Mouse (Mus musculus) Muller cell, postnatal 12 days (primary cell): Measurements from ENCODE around the gene Med26.
A peak's percentile ranks its signal among the peaks of the same experiment; 100 is the strongest.

ENCODE experiments used
- DNase-seq: peaks from one replicate; pipeline ENCODE4 v3.0.0-alpha.2; 2015; ENCODE audit errors: inconsistent ontology term

The Med26 gene

DNA sequence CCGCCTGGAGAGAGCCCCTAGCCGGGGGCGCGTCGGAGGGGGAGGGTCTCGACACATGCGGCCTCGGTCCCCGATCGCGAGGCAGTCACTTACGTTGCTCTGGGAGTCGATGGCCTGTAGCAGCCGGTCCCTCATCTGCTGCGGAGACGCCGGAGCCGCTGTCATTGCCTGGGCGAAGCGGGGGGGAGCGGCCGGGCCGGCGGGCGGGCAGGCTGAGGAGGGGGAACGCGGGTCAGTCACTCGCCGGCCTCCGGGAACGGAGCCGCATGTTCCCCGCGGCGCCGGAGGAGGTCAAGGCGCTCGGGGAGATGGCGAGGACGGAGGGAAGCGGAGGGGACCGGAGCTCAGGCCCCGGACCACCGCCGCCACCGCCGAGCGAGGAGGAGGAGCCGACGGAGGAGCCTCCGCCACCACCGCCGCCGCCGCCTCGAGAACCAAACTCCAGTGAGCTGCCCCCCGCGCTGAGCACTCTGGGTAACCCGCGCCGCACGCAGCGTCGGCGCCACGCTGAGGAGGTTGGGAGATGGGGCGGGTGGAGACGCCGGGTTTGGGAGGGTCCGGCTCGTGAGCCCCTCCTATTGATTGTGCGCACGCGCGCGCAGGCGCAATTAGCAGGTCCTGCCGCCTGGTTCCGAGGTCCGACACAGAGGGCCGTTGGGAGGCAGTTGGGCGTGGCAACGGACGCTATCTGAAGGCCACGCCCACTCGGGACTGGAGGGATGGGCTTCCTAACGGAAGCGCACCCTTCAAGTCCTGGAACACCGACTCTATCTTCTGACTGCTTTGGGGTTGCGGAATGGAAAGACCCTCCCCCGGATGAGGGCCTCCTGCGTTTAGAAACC is at the start of gene Med26:
Gene Med26 (minus strand): TSS at position 469 of the 842 bp plus-strand sequence.
- peak; percentile 99 for DNase-seq

DNA sequence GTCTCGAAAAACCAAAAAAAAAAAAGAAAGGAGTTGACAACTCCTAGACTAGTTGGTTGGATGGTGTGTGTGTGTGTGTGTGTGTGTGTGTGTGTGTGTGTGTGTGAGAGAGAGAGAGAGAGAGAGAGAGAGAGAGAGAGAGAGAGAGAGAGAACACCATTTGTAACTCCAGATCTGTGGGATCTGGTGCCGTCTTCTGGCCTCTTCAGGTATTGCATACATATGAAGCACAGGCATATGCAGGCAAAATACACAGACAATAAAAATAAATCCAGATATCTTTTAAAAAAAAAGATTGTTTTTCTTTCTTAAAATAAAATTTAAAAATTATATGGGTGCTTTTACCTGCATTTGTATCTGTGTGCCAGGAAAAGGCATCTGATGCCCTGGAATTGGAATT is 42.1 kb upstream of the Med26 start:
- no peak for DNase-seq

DNA sequence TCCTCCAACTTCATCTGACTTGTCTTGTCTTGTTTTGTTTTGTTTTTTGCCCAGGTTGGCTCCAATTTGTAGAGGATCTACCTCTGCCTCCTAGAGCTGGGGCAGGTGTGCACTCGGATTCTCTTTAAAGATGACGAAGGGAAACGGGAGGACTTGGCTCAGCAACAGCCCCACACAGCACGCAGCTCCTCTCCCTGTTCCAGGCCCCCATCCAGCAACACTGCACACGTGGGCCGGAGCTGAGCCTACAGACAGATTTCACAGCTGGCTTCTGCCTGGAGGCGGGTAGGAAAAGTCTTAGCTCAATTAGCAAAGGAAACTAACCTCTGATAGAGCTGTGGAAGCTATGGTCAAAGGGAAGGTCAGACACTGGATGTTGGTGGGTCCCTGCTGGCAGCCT is 41.2 kb upstream of the Med26 start:
- no peak for DNase-seq

DNA sequence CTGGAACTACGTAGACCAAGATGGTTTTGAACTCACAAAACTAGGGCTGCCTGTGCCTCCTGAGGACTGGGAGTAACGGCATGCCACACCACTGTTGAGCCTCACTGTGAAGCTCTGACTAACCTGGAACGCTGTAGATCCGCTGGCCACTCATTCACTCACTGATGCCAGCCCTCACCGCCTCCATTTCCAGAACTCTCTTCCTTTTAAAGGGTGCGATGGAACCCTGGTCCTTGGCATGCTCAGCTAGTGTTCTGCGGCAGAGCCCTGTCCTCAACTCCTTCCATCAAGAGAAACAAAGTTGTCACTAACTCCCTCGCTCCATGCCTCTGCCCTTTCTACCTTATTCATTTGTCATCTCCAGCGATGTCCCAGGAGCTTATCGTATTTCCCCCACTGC is 40.8 kb upstream of the Med26 start:
- no peak for DNase-seq

DNA sequence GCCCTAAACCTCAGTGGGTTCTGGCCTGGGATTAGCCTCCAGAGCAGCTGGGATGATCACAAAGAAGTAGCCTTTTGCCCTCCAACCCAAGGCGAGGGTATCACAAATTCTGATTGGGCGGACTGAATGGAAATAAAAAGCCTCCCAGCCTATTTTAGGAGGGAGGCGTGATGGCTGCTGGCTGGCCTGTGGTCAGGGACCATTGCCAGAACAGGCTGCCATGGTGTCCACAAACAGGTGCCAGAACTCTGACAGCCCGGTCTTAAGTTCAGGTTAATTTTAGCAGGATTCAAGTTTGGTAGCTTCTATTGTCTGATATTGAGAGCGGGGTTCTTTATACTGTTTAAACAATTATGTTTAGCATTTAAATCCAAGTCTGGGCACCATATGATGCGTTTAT is 39.7 kb upstream of the Med26 start:
- no peak for DNase-seq

DNA sequence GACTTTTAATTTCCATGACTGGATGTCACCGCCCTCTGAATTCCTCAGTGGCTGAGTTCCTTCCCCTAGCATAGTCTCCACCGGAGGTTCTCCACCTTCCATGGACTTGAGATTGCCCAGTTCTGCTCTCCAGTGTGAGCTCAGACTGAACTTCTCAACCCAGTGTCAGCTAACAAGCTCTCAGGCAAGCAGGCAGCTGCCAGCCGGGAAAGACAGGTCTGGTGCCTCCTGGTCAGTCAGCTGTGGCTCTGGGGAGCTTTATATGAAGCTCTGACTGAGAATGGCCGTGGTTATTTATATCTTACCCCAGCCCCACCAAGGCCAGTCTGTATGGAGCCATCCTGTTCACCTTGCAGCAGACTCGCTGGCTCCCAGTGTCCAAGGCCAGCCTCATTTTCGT is 36.3 kb upstream of the Med26 start:
- no peak for DNase-seq

DNA sequence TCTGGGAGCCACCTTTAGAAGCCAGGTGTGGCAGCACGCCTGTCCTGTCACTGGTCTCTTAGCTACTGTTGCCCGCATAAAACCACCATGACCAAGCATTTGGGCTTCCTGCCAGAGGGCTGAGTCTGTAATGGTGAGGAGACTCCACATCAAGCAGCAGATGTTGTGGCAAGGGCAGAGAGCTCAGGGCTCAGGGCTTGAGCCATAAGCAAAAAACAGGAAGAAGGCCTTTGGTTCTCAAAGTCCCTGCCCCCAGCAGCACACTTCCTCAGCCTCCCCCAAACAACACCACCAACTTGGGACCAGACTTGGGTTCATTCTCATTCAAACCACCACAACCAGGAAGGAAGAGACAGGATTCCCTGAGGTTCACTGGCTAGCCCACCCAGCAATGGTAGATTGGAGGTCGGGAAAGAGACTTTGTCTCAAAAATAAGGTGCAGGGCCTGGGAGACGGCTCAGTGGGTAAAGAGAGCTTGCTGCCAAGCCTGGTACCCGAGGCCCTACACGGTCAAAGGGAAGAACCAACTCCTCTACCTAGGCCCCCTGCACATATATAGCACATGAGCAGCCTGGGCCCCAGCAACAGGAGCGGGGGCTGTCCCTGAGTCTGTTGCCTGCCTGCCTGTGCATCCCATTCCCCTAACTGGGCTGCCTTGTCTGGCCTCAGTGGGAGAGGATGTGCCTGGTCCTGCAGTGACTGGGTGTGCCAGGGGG is 35.1 kb upstream of the Med26 start:
- peak; percentile 45 for DNase-seq

DNA sequence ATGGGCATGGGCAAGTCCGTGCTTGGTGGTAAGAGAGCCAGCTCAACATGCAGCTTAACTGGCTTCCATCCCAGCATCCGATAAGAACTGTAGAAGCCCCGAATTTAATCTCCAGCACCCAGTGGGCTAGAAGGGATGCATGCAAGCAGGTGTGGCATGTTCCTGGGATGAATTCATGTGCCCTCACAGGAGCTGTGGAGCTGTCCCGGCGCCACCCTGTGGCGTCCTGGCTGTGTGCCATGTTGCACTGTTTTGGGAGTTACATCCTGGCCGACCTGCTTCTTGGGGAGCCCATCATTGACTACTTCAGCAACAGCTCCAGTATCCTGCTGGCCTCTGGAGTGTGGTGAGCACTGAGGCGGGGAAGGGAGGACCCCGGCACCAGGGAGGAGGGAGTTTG is 31.3 kb upstream of the Med26 start:
- DNase-seq: no peak

DNA sequence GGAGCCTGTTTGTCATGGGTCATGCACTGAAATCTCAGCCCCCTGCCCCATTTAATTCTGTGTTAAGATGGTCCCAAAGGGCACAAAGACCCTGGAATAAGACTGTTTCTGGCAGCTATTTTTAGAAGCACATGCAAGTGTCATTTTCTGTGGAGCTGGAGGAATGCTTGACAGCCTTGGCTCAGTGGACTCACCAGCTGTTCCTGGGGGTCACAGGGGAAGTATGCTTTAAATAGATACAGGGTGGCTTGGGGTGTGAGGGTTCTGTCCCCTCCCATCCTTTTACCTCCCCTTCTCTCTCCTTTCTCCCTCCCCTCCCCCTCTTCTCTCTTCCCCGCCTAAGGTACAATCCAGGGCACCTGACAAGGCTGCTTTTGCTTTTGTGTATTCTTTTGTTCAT is 29.9 kb upstream of the Med26 start:
- DNase-seq: no peak

DNA sequence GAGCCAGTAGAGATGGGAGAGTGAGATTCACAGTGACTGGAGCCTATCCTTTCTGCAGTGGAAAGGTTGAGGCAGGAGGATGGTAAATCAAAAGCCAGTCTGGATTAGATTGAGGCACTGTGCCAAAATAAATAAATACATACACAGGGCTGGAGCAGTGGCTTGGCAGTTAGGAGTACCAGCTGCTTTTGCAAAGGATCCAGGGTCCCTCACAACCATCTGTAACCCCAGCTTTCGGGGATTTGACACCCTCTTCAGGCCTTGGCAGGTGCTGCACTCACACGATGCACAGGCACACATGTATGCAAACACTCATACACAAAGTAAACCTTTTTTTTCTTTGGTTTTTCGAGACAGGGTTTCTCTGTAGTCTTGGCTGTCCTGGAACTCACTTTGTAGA is 29.2 kb upstream of the Med26 start:
- no peak for DNase-seq

DNA sequence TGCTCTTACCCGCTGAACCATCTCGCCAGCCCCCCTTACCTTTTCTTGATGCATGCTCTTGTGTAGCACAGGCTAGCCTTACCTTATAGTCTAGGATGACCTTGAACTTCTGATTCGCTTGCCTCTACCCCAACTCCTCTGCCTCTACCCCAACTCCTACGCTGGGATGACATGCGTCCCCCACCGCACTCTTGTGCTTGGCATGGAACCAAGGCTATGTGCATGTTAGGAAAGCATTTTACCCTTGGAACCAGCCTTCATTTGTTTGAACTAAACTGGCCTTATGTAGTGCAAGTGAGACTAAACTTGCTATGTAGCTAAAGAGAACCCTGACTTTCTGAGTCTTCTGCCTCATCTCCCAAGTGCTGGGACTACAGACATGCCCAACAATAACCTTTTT is 27.8 kb upstream of the Med26 start:
- DNase-seq: no peak

DNA sequence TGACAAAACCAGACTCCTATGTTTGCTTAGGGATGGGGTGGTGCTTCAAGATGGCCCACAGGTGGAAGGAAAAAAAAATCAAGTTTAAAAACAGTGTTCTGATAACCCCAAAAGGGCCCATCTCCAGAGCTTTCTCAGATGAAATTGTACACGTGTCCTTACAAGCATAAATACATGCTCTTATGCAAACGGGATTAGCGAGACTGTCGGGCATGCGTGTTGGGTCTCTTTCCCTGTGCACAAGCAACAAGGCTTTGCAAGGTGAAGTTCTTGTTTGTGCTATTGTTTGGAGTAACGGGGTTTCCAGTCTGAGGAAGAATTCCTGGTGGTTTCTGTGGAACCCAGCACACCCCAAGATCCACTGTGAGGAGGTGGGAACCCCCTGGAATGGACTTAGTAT is 25.4 kb upstream of the Med26 start:
- no peak for DNase-seq

DNA sequence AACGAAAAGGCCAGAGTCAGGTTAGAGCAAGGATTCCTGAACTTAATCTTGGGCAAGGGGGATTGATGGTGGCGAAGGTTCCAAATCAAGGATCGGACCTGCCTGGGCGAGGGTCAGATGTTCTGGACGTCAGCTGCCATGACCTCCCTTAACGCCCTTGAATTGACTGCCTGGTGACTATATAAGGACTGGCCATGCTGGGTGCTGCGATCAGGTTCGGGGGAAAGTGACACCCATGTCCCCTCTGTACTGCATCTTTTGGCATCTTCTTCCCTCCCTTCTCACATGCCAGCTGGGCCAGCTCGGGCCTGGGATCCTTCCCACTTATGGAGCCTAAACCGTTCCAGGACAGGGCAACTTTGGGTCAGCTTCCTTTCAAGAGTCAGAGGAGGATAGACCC is 24.4 kb upstream of the Med26 start:
- no peak for DNase-seq

DNA sequence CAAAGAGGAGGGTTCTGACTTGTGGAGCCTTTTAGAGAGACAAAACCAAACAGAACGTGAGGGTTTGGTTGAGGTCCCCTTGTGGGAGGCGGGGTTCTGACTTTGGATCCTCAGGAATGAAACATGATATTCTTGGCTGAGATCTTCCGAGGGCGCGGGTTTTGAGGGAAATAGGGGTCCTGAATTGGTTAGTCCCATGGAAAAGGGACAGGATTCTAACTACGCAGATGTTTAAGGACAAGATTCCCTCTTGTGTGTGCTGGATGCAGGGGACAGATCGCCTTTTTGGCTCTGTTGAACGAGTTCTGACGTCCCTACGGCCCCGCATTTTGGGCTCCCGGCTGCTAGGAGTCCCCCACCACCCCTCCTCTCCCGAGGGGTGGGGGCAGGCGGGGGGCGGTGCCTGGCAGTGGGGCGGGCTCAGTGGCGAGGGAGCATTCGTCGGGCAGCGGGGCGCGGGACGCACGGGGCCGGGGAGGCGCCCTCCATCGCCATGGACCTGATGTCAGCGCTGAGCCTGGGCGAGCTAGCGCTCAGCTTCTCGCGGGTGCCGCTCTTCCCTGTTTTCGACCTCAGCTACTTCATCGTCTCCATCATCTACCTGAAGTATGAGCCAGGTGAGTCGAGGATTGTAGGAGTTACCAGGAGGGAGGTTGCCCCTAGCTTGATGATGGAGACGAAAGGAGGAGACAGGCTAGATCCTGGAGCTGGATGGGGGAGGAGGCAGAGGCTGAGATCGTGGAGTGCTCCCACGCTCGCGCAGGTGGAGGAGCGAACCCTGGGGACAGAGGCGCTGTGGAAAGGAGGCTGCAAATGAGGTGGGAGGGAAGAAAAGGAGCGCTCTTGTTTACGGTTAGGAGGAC is 23.8 kb upstream of the Med26 start, which contains the start of gene Tmem38a:
Gene Tmem38a (plus strand): TSS at position 445 of the 863 bp plus-strand sequence.
- peak; percentile 87 for DNase-seq

DNA sequence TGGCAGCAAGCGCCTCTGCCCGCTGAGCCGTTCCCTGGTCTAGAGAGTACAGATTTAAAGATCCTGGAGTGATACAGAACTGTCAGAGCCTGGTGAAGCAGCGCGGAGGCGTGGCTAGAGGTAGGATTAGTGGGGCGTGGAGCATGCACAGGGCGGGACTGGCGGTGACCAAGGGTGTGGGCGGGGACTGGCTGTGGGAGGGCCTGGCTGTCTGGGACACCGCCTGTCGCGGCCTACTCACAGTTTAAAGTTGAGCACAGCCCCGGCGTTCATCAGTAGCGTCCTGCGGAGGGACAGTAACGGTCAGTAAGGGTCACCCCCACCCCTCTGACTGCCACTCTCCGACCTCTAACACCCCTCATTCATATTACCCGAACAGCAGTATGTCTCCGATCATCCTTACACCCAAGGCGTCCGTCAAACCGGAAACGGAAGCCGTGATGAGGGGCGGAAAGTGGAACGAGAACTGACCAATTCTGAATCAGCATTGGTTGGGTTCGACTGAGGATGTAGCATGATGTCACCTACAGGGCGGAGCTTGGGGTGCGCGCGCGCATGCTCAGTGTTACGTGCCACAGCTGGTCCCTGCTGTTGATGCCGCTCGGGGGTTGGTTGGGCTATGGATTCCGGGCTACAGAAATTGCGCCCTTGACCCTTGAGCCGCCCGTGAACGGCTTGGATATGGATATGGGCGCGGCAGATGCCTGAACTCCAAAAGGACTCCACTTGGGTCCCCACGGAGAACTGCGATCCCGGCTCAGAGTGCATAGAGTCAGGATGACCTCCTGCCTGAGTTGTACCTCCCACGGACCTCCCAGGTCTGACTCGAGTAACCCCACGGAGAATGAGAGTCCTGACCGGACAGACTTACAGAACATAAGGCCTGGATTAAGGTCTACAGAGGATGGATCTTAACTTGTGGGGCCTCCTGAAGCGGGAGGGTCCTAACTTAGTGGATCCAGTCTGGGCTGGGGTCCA is 22.9 kb upstream of the Med26 start, which contains the start of gene Smim7:
Gene Smim7 (minus strand): TSS at position 456 of the 978 bp plus-strand sequence.
- DNase-seq: peak; percentile 99

DNA sequence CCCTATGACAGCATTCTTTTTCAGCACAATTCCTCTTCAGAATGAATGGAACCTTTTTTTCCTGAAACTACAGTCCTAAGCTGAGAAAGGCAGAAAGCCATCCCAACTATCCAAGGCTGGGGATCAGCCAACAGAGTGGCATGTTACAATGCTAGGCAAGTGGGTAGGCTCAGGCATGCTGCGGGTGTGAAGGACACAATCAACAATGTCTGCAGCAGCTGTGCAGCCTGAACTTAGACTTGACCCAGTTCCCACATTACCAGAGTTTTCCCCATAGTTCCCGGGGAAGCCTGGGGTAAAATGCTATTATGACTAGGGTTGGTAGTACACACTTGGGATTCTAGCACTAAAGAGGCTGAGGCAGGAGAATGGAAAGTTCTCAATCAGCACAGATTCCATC is 17.9 kb upstream of the Med26 start:
- DNase-seq: peak; percentile 71

DNA sequence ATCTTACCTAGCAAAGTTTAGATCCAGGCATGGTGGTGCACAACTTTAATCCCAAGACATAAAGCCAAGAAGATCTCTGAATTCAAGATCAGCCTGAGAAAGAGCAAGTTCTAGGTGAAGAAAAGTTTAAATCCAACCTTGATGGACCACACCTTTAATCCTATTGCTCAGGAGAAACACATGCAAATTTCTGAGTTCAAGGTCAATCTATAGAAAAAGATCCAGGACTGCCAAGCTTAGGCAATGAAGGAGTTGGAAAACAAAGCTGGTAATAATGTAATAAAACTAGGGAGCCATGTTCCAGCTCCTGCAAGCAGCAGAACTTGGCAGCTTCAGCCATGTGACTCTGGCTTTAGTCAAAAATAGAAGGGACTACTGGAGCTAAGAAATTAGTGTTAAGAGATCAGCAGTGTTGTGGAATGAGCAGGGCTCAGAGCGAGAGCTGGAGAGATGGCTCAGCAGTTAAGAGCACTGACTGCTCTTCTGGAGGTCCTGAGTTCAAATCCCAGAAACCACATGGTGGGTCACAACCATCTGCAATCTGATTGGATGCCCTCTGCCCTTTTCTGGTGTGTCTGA is 13.1 kb upstream of the Med26 start:
- DNase-seq: no peak

DNA sequence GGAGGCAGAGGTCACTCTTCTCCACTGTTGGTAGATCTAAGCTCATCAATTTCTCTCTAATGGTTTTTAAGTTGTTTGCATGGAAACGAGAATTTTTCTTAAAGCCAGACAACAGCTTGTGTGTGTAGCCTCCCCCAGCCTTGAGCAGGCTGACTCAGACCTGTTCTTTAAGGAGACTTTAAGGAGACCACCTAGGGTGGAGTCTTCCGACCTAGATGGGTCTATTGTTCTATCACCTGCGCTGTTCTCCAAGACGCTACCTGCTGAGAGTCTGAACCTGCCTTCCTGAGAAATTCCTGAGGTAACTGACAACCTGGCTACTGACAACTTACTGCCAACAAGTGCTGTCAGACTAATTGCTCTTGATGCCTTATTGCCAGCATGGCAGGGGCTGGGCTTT is 7.7 kb upstream of the Med26 start:
- no peak for DNase-seq

DNA sequence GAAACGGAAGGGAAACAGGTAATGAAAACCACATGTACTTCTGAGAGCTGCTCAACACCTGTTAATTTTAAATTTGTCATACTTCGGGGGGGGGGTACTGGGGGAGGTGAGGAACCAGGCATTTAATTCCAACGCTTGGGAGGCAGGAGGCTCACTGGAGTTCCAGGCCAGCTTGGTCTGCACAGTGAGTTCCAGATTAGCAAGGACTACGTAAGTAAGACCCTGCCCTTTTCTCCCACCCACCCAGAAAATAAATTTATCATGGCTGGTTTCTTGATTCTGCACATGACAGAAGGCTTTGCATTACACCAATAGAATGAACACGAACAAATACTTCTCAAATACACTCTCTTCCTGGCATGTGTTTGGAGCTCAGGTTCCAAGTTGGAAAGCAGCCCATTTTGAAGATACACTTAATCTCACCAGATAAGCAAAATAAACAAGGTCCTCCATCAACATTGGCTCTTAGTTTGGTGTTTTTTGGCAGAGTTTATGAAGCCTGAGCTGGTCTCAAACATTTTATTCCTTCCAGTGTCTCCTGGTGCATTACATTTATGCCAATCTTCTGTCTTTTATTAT is 1.3 kb upstream of the Med26 start:
- peak; percentile 9 for DNase-seq

DNA sequence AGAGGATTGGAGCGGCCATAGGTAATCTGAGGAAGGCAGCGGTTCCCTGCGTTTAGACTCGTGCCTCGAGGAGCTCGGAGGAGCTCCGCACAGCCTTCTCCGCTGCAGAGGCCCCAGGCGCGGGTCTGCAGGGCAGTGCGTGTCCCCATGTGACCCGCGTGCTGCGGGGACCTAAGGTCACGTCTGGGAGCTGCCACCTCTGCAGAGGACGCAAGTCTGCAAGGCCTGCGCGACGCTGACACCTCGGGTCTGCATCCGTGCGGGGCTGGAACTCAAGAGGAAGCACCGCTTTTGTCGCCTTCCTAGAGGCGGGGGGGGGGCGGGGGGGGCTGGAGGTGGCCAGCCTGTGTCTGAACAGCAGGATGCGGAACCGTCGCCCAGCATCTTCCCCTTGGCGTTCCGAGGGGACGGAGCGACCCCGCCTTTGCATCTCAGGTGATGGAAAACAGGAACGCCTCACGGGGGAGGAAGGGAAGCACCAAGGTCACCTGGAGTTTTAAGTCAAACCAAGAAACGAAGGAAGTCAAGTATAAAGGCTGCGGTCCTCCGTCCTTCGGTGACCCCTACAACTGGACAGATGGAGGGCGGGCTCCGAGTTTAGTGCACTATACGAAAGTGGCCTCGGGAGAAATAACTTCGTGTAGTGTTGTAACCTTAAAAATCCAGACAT is 709 bp upstream of the Med26 start:
- no peak for DNase-seq
